Mouse (Mus musculus): ENCODE results near the gene Usp54.
"Not testable (repeated sequence)": the region's sequence is repeated elsewhere in the genome, so short reads cannot be mapped to it uniquely, and the experiment has no call there.

Gene Usp54

GRCm38 (mm10) chr14:20654690-20655421 lies 14.0 kb upstream of the Usp54 start:
- no peak for DNase-seq (ENCODE audit: low spot score in 2 of 2)

DNA sequence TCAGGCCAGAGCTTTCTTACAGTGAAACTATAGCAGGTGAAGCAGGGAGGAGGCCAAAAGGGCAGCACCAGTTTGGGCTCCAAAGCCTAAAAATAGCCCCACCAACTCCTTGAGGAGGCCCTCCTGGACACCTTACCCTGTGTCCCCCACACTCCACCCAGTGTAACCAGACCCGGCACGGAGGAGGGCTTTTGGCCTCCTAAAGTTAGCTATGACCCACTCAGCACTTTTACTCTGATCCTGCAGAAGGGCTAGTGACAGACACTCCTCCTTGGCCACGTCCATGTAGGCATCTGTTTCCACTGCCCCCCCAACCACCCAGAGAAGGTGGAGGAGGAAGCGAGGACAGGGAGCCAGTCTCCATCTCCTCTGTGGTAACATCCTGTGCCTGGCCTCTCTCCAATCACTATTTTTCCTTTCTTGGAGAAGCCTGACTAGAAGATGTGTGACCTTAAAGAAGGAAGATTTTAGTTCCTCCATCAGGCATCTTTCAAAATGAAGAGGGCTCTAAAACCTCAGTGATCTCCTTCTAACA lies 10.9 kb upstream of the Usp54 start:
- no peak for DNase-seq (ENCODE audit: low spot score in 2 of 2)

DNA sequence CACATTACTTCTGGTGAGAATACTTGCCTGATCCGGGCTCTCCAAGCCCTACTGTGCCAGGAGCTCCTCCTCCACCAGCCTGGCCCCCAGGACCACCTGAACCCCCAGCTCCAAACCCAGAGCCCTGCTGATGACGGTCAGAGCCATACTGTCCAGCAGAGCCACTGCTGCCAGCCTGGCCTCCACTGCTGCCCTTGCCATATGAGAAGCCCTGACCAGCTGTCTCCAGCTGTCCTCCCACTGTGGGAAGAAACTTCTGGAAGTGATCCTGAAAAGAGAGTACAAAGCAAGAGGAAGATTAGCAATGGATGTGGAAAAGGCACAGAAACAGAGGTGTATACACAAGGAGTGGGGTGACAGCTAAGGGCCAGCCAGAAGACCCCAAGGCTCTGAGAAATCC lies 10.1 kb upstream of the Usp54 start:
- no peak for DNase-seq (ENCODE audit: low spot score in 2 of 2)

DNA sequence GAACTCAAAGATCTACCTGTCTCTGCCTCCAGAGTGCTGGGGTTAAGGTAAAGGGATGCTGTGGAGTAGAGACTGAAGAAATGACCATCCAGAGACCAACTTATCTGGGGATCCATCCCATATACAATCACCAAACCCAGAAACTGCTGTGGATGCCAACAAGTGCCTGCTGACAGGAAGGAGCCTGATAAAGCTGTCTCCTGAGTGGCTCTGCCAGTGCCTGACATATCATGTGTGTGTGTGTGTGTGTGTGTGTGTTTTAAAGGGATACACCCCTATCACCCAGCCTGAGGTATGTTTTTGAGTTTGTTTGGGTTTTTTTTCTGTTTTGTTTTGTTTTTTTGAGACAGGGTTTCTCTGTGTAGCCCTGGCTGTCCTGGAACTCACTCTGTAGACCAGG lies 5.5 kb upstream of the Usp54 start:
- no peak for DNase-seq (ENCODE audit: low spot score in 2 of 2)

GRCm38 (mm10) chr14:20645547-20645946 lies 4.7 kb upstream of the Usp54 start:
- DNase-seq (ENCODE audit: low spot score in 2 of 2): no peak

- no peak for DNase-seq (ENCODE audit: low spot score in 2 of 2)
Measured at GRCm38 (mm10) chr14:20641438-20641875, 594 bp upstream of the Usp54 start.

DNA sequence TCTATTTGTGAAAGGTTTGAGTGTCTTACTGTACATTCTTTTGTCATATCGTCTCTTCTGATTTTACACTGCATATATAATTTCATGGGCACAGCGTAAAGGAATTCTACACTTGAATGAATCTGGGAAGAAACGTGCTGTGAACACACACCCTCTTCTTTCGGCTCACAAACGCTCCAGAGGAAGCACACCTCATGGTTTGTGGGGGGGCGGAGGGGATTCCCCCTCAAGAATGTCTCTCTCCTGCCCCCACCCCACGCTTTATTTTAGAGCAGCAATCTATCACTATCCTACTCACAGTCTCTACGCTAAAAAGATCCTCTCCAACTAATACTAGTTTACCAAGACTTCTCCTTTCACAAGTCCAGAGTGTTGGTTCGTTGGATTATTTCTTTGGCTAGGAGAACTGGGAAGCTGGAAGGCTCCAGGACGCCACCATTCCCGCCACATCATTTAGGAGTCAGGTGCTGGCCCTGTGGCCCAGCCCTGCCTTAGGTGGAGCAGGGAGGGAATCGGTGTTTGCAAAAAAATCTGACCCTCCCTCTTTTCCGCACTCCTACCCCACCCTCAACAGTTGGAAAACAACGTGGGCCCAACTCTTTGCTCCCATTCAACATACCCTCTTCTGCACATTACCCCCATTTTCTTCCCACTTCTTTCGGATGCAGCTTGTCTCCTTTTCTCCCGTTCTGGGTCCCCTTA lies 794 bp downstream of the Usp54 start:
- peak in 1 of 2 experiments; percentile 17 for DNase-seq (ENCODE audit: low spot score in 2 of 2)

DNA sequence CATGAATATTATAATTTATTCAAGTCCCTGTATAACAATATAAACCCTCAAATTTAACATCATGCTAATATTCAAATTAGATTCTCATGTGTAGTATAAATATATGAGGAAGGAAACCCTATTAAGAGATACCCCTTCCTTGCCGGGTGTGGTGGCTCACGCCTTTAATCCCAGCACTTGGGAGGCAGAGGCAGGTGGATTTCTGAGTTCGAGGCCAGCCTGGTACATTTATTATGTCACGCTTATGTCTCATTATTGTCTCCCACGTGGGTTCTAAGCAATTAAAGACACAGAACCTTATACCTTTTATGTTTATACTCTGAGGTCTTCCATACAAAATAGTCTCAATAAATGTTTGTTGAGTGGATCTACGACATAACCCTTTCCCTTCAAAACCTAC lies 2.2 kb downstream of the Usp54 start:
- DNase-seq (ENCODE audit: low spot score in 2 of 2): no peak

DNA sequence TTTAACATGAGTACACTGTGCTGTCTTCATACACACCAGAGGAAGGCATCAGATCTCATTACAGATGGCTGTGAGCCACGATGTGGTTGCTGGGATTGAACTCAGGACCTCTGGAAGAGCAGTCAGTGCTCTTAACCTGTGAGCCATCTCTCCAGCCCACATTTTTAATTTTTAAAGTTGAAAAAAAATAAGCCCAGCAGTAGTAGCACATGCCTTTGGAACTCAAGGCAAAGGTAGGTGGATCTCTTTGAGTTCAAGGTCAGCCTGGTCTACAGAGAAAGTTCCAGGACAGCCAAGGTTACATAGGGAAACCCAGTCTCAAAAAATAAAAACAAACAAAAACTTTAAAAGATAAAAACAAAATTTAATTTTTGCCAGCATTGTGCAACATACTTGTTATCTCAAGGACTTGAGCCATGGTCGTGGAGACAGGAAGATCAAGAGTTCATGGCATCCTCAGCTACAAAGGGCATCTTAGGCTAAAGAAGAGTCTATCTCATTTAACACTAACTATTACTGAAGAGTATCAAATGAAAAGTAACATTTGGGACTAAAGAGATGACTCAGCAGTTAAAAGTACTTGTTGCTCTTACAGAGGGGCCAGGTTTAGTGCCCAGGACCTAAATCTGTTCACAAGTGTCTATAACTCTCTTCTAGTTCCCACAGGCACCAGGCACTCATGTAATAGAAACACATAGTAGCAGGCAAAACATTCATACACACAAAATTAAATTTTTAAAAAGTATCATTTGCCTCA lies 2.9 kb downstream of the Usp54 start:
- no peak for DNase-seq (ENCODE audit: low spot score in 2 of 2)

GRCm38 (mm10) chr14:20636968-20637367 lies 3.9 kb downstream of the Usp54 start:
- not testable (repeated sequence) for DNase-seq (ENCODE audit: low spot score in 2 of 2)

DNA sequence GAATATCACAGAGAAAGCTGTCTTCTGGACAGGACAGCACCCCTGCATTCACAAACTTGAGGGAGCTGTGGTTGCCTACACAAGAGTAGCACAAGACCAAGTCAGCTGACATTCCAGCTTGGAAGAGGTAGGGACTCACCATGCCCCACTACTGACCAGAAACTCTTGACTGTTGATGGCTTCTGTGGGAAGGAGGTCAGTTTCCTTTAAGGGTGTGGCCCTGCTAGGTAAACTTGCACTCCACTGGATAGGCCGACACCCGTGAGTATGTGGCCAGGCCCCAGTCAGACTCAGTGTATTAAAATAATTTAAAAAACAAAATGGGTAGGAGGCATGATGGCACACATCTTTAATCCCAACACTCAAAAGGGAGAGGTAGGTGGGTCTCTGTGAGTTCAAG lies 5.3 kb downstream of the Usp54 start:
- no peak for DNase-seq (ENCODE audit: low spot score in 2 of 2)

GRCm38 (mm10) chr14:20631253-20631652 lies 9.6 kb downstream of the Usp54 start:
- no peak for DNase-seq (ENCODE audit: low spot score in 2 of 2)

DNA sequence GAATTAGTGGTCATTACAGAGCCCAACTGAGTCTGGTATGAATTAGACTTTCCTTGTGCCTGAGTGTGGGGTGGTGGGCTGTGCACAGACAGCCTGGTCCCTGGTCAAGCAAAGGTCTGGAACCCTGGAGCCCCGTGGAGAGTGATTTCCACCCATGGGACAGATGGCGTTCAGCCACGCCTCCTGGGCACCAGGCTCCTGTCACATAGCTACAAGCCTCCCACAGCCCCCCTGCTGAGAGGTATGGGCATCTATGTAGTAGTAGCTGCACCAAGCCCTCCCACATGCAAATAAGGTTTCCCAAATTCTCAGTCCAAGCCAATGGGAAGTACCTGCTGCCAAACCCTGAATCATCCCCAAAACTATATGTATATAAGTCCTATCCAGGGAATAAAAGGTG lies 13.9 kb downstream of the Usp54 start:
- DNase-seq (ENCODE audit: low spot score in 2 of 2): no peak

DNA sequence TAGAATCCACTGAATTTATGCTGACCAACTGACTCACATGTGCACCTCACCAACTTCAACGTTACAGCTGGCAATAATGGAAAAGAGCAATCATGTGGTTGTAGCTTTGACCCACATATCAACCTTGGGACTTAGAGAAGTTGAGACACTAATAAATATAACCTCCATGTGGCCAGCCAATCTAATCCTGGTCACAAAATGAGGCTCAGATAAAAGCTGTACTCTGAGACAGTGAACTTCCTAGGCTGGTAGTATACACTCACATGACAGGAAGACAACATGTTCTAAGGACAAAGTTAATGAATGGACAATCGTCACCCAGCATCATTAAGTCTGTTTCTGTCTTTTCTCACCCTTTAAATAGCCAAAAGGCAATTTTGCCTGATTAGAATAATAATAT lies 14.4 kb downstream of the Usp54 start:
- DNase-seq (ENCODE audit: low spot score in 2 of 2): no peak

DNA sequence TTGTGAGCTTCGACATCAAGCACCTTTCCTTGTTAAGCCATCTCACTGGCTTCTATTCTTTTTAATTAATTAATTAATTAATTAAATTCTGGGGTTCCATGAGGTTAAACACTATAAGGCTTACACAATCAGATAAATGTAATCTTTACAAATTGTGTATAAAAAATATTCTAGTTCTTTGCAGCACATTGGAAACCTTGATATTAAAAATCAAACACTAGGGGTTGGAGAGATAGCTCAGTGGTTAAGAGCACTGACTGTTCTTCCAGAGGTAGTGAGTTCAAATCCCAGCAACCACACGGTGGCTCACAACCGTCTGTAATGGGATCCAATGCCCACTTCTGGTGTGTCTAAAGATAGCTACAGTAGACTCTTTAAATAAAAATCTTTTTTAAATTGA lies 18.0 kb downstream of the Usp54 start:
- DNase-seq (ENCODE audit: low spot score in 2 of 2): no peak

DNA sequence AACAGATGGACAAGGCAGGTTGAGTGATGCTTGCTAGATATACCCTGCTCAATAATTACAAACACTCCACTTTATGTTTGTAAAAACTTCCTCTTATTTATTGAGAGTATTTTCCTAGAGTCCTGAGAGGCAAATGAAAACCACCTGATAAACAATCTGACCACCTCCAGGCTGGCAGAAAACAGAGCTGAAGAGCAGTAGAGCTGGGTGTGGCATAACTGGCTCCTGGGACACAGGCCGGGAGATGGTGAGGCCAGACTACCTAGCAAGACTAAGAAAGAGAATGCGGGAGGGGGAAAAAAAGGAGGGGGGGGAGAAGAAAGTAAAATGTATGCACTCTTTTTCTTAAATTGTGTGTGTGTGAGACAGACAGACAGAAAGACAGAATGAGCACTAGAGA lies 18.5 kb downstream of the Usp54 start:
- DNase-seq (ENCODE audit: low spot score in 2 of 2): no peak

DNA sequence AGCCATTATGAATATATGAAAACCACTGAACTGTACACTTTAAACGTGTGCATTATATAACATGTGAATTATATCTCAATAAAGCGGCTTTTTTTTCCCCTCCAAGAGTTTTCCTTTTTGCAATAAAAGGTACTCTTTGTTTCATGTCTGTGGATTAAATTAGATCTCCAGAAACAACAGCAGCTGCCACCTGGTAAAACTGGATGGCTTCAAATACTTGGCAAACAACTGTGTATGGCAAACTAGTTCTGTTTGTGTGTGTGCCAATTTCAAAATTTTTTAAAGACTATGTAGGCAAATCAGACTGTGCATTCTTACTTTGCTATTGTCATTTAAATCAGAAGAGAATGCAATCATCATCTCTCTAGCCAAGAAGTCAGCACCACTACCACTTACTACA lies 19.0 kb downstream of the Usp54 start:
- no peak for DNase-seq (ENCODE audit: low spot score in 2 of 2)

GRCm38 (mm10) chr14:20619131-20619530 lies 21.7 kb downstream of the Usp54 start:
- no peak for DNase-seq (ENCODE audit: low spot score in 2 of 2)

- DNase-seq (ENCODE audit: low spot score in 2 of 2): no peak
Measured at GRCm38 (mm10) chr14:20618211-20618610, 22.7 kb downstream of the Usp54 start.

- peak in 1 of 2 experiments; percentile 50 for DNase-seq (ENCODE audit: low spot score in 2 of 2)
Measured at GRCm38 (mm10) chr14:20616421-20616820, 24.4 kb downstream of the Usp54 start.

DNA sequence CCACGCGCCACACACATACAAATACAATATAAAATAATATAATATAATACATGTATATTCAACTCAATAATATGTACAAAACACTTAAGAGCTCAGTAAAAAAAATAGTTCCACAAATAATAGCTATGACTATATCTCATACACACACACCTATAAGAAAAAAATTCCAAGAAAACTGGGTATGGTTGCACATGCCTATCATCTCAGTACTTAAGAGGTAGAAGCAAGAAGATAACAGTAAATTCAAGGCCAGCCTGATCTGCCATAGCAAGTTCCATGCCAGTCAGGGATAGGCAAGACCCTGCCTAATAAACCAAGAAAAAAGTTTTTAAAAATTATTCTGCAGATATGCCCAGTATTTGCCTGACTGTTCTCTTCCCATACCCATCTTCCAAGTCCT lies 25.8 kb downstream of the Usp54 start:
- DNase-seq (ENCODE audit: low spot score in 2 of 2): no peak

- no peak for DNase-seq (ENCODE audit: low spot score in 2 of 2)
Measured at GRCm38 (mm10) chr14:20612820-20613219, 28.0 kb downstream of the Usp54 start.

Data from left cerebral cortex, adult 9 months (tissue).